Mouse (Mus musculus): Measurements from ENCODE around the gene Vim. TPM values are rescaled to one million over a fixed set of nuclear protein-coding genes. Genes with fewer than 3 reads are reported as not detected.
"Not testable (repeated sequence)": the region's sequence is repeated elsewhere in the genome, so short reads cannot be mapped to it uniquely, and the experiment has no call there.

Vim gene
- polyA plus RNA-seq, 1 experiment from 2014 or later: 607 TPM

DNA sequence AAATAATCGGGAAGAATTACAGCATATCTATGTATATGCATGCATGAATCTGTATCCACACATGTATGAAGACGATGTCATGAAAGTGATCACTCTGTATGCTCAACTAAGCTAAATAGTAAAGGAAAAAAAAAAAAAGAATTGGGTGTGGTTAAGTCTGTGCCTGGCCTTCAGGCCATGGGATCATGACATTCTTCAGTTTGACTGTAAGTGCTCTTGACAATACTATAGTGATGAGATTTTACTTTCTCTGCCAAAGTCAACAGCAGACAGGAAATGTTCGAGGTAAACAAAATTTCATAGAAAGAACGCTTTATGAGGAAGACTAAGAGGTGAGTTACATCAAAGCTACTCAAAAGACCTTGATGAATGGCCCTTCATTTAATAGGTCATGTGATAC, 19.6 kb downstream of the Vim start:
- Histone ChIP-seq H3K9me3 (ENCODE audit: control insufficient read depth, low read length) (no peaks in the 10 kb centered on the region), H3K4me1 (ENCODE audit: control insufficient read depth, insufficient read depth, low read length) (no peaks in the 10 kb centered on the region), H3K27ac (replicated peaks; ENCODE audit: low read depth, low read length) (no peak overlapping the region), H3K4me2 (ENCODE audit: low read length) (no peak overlapping the region), H3K9ac (replicated peaks; ENCODE audit: low read length) (no peak overlapping the region), H3K36me3 (ENCODE audit: control insufficient read depth, insufficient read depth, low read length) (no peaks in the 10 kb centered on the region), H3K27me3 (ENCODE audit: control insufficient read depth, insufficient read depth, low read length) (no peaks in the 10 kb centered on the region), H3K4me3 (replicated peaks; ENCODE audit: low read depth, low read length) (no peak overlapping the region)
- DNase-seq (no peak), ATAC-seq (ENCODE audit: low FRiP score, low TSS enrichment) (no peak)
- WGBS: 92% methylated on average over 4 of the region's 4 CpGs

DNA sequence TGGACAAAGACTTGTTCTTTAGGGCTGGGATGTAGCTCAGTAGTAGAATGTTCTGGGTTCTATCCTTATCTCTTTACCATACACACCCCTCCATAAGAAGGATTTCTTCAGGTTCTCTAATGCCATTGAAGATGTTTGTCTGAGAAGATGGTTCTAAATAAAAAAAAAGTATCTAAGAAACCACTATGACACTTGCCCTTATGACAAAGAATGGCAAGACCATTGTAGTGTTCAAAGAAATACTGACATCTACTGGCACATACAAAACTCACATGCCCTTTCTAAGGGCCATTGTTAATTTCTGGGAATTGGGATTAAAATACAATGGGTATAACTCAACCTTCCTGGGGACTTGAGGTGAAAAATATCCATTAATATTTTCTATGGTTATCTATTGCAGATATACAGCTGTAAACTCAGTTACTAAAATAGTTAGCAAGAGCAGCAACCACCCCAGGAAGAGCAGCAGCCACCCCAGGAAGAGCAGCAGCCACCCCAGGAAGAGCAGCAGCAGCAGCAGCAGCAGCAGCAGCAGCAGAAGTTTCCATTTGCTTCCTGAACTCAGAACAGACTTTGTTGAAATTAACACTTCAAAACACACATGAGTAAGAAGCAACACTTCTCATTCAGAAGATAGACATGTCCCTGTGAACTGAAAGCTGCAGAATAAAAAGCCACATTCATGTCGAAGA, 23.4 kb downstream of the Vim start:
- Histone ChIP-seq H3K9me3 (ENCODE audit: control insufficient read depth, low read length) (no peaks in the 10 kb centered on the region), H3K4me2 (ENCODE audit: low read length) (no peak overlapping the region), H3K36me3 (ENCODE audit: control insufficient read depth, insufficient read depth, low read length) (no peaks in the 10 kb centered on the region), H3K4me3 (replicated peaks; ENCODE audit: low read depth, low read length) (no peak overlapping the region), H3K27ac (replicated peaks; ENCODE audit: low read depth, low read length) (no peak overlapping the region), H3K4me1 (ENCODE audit: control insufficient read depth, insufficient read depth, low read length) (no peaks in the 10 kb centered on the region), H3K27me3 (ENCODE audit: control insufficient read depth, insufficient read depth, low read length) (no peaks in the 10 kb centered on the region), H3K9ac (replicated peaks; ENCODE audit: low read length) (no peak overlapping the region)
- WGBS: 100% methylated on average over 1 of the region's 1 CpGs
- no peak for ATAC-seq (ENCODE audit: low FRiP score, low TSS enrichment)
- DNase-seq: peak; percentile 49

DNA sequence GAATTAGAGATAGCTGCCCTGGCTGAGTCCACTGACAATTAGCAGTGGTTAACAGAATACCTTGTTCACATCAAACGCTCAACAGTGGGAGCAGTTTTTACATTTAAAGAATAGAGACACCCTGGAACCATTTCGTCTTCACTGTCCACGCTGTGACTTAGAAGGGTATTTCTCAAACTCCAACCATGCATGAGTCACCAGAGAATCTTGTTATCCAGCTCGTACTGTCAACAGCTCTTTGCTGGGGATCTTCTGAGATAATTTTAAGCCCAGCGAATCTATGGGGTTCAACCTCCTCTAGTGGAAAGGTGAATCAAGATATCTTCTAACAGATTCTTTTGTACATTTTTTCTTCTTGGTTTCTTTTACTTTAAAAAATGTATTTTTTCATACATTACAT, 24.4 kb downstream of the Vim start:
- no peak for ATAC-seq (ENCODE audit: low FRiP score, low TSS enrichment)
- DNase-seq: no peak
- no peak overlapping the region for H3K9ac ChIP-seq (replicated peaks; ENCODE audit: low read length)
- H3K9me3 ChIP-seq (ENCODE audit: control insufficient read depth, low read length): no peaks in the 10 kb centered on the region
- no peaks in the 10 kb centered on the region for H3K4me1 ChIP-seq (ENCODE audit: control insufficient read depth, insufficient read depth, low read length)
- H3K36me3 ChIP-seq (ENCODE audit: control insufficient read depth, insufficient read depth, low read length): no peaks in the 10 kb centered on the region
- H3K27me3 ChIP-seq (ENCODE audit: control insufficient read depth, insufficient read depth, low read length): no peaks in the 10 kb centered on the region
- no peak overlapping the region for H3K4me2 ChIP-seq (ENCODE audit: low read length)
- no peak overlapping the region for H3K27ac ChIP-seq (replicated peaks; ENCODE audit: low read depth, low read length)
- no peak overlapping the region for H3K4me3 ChIP-seq (replicated peaks; ENCODE audit: low read depth, low read length)
- WGBS: 76% methylated on average over 5 of the region's 5 CpGs

DNA sequence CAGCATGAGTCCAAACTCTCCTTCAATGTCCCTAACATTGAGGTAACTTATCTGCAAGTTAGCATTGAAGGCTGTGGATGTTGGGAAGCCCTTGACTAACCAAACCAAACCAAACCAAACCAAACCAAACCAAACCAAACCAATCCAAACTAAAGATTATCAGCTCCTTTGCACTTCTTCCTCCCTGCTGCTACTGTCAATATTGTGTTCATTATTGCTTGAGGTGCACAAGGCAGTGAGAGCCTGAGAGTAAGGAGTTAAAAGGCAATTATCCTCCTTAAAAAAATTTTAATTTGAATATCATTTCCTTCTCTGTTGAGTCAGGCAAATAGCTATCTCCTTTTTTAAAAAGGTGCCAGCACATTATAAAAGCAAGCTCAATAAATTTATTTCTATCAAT, 29.4 kb downstream of the Vim start:
- no peak overlapping the region for H3K27ac ChIP-seq (replicated peaks; ENCODE audit: low read depth, low read length)
- no peaks in the 10 kb centered on the region for H3K9me3 ChIP-seq (ENCODE audit: control insufficient read depth, low read length)
- no peak overlapping the region for H3K4me3 ChIP-seq (replicated peaks; ENCODE audit: low read depth, low read length)
- no peaks in the 10 kb centered on the region for H3K27me3 ChIP-seq (ENCODE audit: control insufficient read depth, insufficient read depth, low read length)
- no peak overlapping the region for H3K9ac ChIP-seq (replicated peaks; ENCODE audit: low read length)
- no peaks in the 10 kb centered on the region for H3K4me1 ChIP-seq (ENCODE audit: control insufficient read depth, insufficient read depth, low read length)
- DNase-seq (no peak), ATAC-seq (ENCODE audit: low FRiP score, low TSS enrichment) (no peak)
- H3K36me3 ChIP-seq (ENCODE audit: control insufficient read depth, insufficient read depth, low read length): no peaks in the 10 kb centered on the region
- H3K4me2 ChIP-seq (ENCODE audit: low read length): no peak overlapping the region

DNA sequence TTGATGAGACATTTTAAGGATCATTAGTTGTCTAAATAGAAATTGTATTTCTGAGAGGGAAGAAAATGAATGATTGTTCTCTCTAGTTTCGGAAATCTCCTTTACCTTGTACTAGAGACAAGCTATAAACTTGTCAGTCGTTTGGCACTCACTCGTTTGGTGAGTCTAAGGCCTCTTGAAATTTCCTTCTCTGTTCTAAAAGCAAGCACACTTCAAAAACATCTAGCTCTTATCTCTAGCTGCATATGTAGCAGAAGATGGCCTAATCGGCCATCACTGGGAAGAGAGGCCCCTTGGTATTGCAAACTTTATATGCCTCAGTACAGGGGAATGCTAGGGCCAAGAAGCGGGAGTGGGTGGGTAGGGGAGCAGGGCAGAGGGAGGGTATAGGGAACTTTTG, 29.9 kb downstream of the Vim start:
- H3K9me3 ChIP-seq (ENCODE audit: control insufficient read depth, low read length); H3K4me2 ChIP-seq (ENCODE audit: low read length); H3K4me3 ChIP-seq (replicated peaks; ENCODE audit: low read depth, low read length); DNase-seq; ATAC-seq (ENCODE audit: low FRiP score, low TSS enrichment); H3K27ac ChIP-seq (replicated peaks; ENCODE audit: low read depth, low read length); H3K9ac ChIP-seq (replicated peaks; ENCODE audit: low read length); H3K27me3 ChIP-seq (ENCODE audit: control insufficient read depth, insufficient read depth, low read length); H3K4me1 ChIP-seq (ENCODE audit: control insufficient read depth, insufficient read depth, low read length); H3K36me3 ChIP-seq (ENCODE audit: control insufficient read depth, insufficient read depth, low read length): not testable (repeated sequence)
- 90% methylated on average over 5 of the region's 5 CpGs for WGBS

DNA sequence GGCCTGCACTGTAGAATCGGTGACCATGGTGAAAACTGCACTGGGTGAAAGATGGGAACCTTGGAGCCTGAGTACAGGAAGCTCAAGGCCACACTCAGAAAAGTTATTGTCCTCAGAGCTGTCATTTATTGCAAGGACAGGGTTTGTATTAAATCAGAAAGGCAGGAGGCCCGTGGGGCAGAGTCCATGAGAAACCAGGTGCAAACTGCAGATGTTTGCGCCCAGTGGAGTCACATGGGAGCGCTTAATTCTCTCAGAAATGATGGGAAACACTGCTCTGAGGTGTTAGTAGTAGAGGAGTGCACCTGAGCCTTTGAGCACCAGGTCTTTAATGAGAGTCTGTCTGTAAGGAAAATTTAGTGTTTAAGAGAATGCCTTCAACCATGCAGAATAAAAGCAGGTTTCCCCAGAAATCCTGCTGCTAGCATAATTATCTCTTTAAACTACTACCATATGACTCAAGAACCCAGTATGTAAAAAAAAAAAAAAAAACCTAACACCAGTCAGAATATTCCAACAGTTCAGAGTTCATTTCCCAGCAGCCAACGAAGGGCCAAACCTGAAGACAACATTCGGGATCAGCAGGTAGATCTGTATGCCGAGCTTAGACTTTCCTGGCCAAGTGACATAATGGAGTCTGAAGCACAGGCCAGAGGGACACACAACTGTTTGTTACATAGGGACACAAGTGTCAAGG, 56.6 kb downstream of the Vim start:
- Histone ChIP-seq H3K36me3 (ENCODE audit: control insufficient read depth, insufficient read depth, low read length) (no peaks in the 10 kb centered on the region), H3K4me1 (ENCODE audit: control insufficient read depth, insufficient read depth, low read length) (no peaks in the 10 kb centered on the region), H3K9me3 (ENCODE audit: control insufficient read depth, low read length) (no peaks in the 10 kb centered on the region), H3K4me3 (replicated peaks; ENCODE audit: low read depth, low read length) (no peak overlapping the region), H3K9ac (replicated peaks; ENCODE audit: low read length) (no peak overlapping the region), H3K27ac (replicated peaks; ENCODE audit: low read depth, low read length) (no peak overlapping the region), H3K27me3 (ENCODE audit: control insufficient read depth, insufficient read depth, low read length) (no peaks in the 10 kb centered on the region), H3K4me2 (ENCODE audit: low read length) (no peak overlapping the region)
- DNase-seq: no peak
- WGBS: 86% methylated on average over 7 of the region's 7 CpGs
- no peak for ATAC-seq (ENCODE audit: low FRiP score, low TSS enrichment)

Other genes with a start within 250 kb of the Vim start
- gene Cubn, start 82.1 kb upstream of the Vim start, polyA plus RNA-seq (2014; fragmentation: Nextera tagmentation; extraction: Ambion mirVana): 0.54 and 0.67 TPM in 2 replicates
- 8.6 and 8.9 TPM in 2 replicates for gene Trdmt1, start 29.3 kb upstream of the Vim start, polyA plus RNA-seq (2014; fragmentation: Nextera tagmentation; extraction: Ambion mirVana)
- gene St8sia6, start 220.1 kb downstream of the Vim start, polyA plus RNA-seq (2014; fragmentation: Nextera tagmentation; extraction: Ambion mirVana): 0.63 and 1.5 TPM in 2 replicates